ENCODE assay signal across 24 mouse cellular contexts in genomic region chr5:116052826-116053225, GRCm38 (mm10). TPM values are rescaled to one million over a fixed set of nuclear protein-coding genes. Genes with fewer than 3 reads are reported as not detected.
"Had no signal": no experiment of that assay in that cellular context is flagged by ENCODE, and none has a peak within 500 bp of the region (broad histone marks: within the 10 kb centered on the region; RNA-seq: fewer than 3 reads in every experiment).

No protein-coding gene starts in this region.

- H3K4me1 ChIP-seq: midbrain, embryonic 12.5 days; neural tube, embryonic 13.5 days; neural tube, embryonic 15.5 days had no signal

- H3K4me2 ChIP-seq: lung, embryonic 14.5 days; midbrain, embryonic 12.5 days; neural tube, embryonic 13.5 days; neural tube, embryonic 15.5 days had no signal

- H3K4me3 ChIP-seq: midbrain, embryonic 10.5 days; midbrain, embryonic 12.5 days; myocyte; neural tube, embryonic 13.5 days; neural tube, embryonic 15.5 days had no signal

- DNase-seq: lung, adult 18-20 months; lung, embryonic 14.5 days; lung, postnatal 4 days; midbrain, embryonic 14.5 days; retina, postnatal 1 day; right cerebral cortex, adult 18-20 months; right cerebral cortex, postnatal 25 days; right cerebral cortex, postnatal 4 days; spleen, adult 18-20 months; thymus, adult 18-20 months; thymus, postnatal 14 days; thymus, postnatal 36 days had no signal

- H3K36me3 ChIP-seq: midbrain, embryonic 10.5 days; midbrain, embryonic 12.5 days; neural tube, embryonic 13.5 days; neural tube, embryonic 15.5 days had no signal

- H3K27ac ChIP-seq: midbrain, embryonic 10.5 days; midbrain, embryonic 12.5 days; neural tube, embryonic 13.5 days; neural tube, embryonic 15.5 days had no signal

- ATAC-seq: midbrain, embryonic 16.5 days had no signal

- H3K27me3 ChIP-seq: midbrain, embryonic 12.5 days; neural tube, embryonic 13.5 days; neural tube, embryonic 15.5 days had no signal

- H3K9ac ChIP-seq: lung, embryonic 14.5 days; midbrain, embryonic 12.5 days; neural tube, embryonic 13.5 days; neural tube, embryonic 15.5 days had no signal

- H3K9me3 ChIP-seq: midbrain, embryonic 10.5 days; midbrain, embryonic 12.5 days; neural tube, embryonic 13.5 days; neural tube, embryonic 15.5 days had no signal

RNA-seq across cellular contexts. Expression of gene Tmem233, which starts 30.2 kb away (rescaled TPM):
- total RNA-seq: megakaryocyte, adult 5-6 weeks; megakaryocyte-erythroid progenitor cell, adult 5-6 weeks had no signal
- polyA plus RNA-seq: midbrain, embryonic 10.5 days; midbrain, embryonic 12.5 days; midbrain, embryonic 14.5 days; midbrain, embryonic 16.5 days; neural tube, embryonic 11.5 days; neural tube, embryonic 13.5 days; small intestine, adult 2 months; stomach, embryonic 14.5 days; thymus, postnatal 0 days had no signal
